Mouse (Mus musculus) gastrocnemius, postnatal 4 days (tissue): ENCODE measurements around the gene Arhgap24. TPM values are rescaled to one million over a fixed set of nuclear protein-coding genes. Genes with fewer than 3 reads are reported as not detected.
A peak's percentile ranks its signal among the peaks of the same experiment; 100 is the strongest.

Experiments
- DNase-seq, 2 experiments: peaks; one replicate each; pipeline ENCODE4 v3.0.0; 2021 to 2022; ENCODE audit warnings: low spot score in 2 of 2, mixed read lengths in 2 of 2
- total RNA-seq, 2 experiments: library from RNA; stranded (reverse); gene quantifications; 2 replicates each; pipeline ENCODE4 v1.2.3; 2021

Arhgap24 gene
- total RNA-seq, 2 experiments from 2014 or later, result 32.4 to 37.0 TPM

DNA sequence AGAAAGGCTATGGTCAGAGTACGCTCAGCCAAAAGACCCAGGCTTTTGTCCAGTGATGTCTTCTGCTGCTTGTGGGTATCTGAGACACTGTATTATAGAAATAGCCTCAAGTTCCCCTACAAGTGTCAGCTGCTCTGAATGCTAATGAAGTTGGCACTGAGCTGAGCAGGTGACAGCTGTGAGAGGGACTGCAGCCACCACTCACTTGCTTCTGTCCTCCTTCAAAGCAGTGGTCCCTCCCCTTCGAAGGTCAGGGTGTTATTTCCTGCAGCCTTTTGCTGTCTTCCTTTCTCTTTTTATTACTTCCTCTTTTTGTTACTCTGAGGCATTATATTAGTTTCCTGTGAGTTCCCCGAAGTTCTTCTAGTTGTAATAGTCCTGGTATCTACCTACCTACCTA is 16.0 kb downstream of the Arhgap24 start:
- no peak for DNase-seq

DNA sequence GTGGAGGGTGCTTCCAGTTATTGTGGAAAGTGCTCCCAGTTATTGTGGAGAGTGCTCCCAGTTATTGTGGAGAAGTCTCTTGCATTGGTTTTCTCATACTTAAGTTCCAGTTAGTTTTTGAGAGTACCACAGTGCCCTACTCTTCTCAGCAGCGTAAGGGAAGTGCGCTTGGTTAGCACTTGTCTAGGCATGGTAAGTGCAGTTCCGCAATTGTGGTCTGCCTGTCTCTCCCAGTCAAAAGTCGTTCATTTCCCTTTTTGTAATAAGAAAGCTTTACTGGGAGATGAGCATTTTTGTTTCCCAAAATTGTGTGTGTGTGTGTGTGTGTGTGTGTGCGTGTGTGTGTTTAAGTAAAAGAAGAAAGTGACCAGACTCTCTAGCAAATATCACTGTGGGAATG is 17.6 kb downstream of the Arhgap24 start:
- DNase-seq, result no peak

DNA sequence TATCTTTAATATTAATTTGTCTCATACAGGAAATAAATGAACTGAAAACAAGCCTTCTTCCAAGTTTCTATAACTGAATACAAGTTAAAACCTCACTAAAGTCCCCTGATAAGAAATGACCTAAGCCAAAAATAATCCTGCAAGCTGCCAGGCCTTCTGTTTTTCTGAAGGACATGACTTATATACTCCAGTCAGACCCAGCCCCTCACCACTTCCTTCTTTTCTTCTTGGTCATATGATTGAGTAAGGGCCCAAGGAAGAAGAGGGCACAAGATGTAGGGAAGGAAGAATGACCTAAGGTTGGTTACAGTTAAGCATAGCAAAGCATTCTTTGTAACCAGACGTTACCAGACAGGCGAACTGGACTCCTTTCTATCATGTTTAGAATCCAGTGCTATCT is 21.1 kb downstream of the Arhgap24 start:
- DNase-seq, result no peak

DNA sequence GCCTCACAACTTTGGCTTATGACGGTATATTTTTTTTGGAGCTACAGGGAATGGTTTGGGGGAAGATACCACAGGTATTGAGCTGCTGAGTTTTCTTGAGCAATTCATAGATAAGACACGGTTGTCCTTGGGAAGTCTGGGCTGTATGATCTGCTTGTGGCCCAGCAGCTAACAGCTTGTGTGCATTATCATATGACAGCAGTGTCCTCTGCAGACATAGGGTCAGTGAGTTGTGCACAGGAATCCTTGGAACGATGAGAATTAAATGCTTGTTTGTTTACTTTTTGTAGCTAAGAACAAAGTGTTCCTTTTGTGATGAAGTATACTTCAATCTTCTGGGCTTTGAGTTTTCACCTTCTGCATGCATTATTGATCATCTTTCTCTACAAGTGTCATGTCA is 21.9 kb downstream of the Arhgap24 start:
- no peak for DNase-seq

DNA sequence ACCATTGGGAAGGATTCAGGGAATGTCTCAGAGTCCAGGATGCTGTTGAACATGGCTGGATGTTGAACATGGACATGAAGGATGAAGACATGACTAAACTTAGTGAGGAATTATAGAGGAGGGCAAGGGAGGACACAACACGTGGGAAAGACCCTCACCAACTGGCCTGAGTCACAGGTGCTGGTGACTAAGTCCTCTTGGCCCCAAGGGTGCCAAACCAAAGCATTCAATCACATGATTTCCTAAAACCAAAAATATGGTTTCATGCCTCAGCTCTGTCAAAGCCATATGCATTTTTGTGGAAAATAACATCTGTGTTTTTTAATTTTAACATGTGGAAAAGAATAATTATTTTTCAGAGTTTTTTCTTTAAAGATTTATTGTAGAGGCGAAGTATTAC is 22.7 kb downstream of the Arhgap24 start:
- no peak for DNase-seq

DNA sequence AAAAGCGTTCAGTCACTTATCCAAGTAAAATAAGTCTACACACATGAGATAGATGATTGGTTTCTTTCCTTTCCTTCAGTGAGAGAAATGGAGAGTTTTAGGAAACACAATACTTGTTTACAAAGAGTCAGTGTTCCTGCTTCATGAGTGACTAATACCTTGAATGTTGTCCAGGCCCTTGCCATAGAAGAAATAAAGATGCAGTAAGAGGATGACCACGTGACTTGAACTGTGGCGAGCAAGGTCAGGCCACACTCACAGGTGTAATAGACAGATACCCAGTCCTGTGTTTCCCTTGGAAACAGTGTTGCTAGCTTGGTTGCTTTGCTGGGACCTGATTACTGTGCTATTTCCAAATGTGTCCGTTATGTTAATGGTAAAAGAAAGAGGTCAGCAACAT is 23.4 kb downstream of the Arhgap24 start:
- DNase-seq, result no peak

DNA sequence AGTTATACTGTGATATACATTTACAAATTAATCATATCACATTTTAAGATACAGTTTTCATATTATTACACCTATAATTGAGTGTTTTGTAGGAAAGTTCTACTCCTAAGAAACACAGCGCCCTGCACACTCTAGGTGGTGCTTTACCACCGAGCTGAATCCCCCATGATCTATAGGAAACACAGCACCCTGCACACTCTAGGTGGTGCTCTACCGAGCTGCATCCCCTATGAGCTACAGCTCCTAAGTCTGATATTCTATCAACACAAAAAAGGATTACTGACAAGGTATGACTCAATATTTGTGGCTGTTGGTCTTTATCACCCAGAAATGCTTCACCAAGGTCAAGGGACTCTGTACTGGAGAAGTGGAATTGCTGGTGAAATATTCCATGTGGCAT is 27.0 kb downstream of the Arhgap24 start:
- DNase-seq, result no peak

DNA sequence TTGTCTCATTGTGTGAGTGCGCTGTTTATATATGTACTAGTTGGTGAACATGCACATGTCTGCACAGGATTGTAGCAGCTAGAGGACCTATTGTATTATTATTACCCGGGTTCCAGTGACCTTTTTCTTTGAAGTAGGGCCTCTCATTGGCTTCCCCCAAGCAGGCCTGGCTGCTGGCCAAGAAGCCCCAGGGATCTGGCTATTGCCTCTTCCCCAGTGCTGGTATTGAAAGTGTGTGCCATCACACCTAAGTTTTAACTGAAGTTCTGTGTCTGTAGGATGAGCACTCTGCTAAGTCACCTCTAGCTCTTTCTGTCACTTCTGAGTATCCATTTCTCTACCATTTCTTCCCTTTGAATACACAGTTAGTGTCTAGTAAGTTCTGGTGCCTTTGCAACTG is 28.2 kb downstream of the Arhgap24 start:
- no peak for DNase-seq

DNA sequence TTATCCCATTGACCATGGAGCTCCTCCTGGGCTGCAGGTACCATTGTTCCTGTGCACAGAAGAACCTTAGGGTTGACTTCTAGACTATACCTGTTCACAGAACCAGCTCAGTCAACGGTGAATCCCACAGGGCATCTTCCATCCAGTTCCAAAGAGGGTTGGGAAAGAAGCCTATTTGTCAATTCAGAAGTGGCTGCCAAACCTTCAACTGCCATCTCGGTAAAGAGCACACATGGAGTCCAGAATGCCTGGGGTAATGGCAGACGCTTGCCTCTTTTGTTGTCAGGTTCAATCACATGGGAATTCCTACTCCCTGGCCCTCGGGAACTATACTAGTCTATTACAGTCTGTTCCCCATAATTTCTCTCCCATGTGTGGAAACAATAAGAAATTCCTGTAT is 30.5 kb downstream of the Arhgap24 start:
- DNase-seq, result no peak

DNA sequence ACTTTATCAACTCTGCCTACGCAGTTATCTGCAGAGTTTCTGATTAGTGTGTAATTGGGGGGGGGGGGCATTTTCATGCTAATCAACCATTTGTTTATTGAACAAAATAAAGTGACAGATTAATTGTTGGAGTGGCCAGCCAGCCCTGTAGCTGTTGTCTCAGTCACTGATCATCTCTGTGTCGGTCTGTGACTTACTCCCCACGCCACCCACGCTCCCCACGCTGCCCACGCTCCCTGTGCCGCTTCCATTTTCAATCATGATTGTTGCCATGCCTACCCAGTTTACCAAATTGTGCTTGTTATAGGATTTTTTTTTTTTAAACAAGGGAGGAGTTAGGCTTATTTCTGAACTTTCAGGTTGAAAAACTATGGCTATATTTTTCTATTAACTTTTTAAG is 34.3 kb downstream of the Arhgap24 start:
- DNase-seq, result no peak

DNA sequence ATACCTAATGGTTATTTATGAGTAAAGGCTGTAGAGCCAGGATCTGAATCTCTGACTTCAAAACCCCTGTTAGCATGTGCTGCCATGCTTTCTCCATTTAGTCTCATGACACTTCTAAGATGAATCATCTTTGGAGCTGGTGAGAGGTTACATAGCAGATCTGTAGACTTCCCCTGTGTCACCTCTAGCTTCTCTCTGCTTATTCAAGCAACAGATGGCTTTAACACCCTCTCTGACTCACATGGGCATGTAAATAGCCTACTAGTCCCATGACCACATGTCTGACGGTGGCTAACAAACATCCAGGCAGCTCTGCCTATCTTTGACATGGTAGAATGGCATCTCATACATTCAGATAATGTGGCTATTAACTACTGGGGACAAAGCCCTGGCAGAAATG is 39.3 kb downstream of the Arhgap24 start:
- no peak for DNase-seq

DNA sequence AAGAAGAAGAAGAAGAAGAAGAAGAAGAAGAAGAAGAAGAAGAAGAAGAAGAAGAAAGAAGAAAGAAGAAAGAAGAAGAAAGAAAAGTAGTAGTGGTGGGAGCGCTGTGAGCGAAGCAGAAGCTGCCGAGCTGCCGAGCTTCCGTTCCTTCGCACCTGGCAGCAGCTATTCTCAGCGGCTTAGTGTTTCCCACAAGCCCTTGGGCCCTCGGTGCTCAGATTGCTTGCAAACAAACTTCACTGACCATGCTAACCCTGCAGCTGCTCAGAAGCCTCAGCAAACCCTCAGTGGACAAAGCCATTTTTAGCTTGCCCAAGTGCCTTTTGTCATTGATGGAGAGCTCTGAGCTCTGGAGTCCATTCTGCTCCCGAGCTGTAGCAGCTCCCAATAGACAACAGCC is 54.1 kb downstream of the Arhgap24 start:
- peak in 1 of 2 experiments; percentile 20 for DNase-seq

DNA sequence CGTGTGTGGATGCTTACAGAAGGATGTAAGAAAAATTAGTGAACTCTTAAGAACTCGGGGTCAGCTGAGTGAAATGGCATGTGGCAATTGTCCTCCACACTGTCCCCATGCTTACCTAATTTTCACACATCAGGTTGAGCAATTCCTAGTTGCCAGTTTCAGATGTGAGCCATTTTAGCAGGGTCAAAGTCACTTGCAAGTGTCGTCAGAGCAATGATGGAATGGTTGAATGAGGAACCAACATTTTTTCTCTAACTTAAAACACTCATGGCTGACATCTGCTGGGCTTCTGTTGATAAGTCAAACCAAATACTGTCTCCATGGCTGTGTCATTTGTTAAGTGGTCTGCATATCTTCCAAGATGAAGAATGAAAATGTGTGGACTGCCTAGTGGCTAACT is 56.6 kb downstream of the Arhgap24 start:
- DNase-seq, result no peak

DNA sequence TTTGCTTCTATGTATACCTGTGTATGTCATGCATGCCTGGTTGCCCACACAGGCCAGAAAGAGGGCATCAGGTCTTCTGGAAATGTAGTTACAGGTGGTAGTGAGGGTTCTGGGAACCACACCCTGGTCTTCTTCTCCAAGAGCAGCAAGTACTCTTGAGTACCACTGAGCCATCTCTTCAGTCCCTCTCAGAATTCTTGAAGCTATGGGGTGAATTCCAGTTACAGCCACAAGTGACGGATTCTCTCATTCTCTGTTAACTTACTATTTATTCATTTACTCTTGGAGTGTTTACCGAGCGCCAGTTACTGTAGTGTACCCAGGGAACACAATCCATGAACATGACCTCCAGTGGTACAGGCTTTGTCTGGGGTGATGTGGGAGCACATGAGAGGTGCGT is 65.1 kb downstream of the Arhgap24 start:
- no peak for DNase-seq

DNA sequence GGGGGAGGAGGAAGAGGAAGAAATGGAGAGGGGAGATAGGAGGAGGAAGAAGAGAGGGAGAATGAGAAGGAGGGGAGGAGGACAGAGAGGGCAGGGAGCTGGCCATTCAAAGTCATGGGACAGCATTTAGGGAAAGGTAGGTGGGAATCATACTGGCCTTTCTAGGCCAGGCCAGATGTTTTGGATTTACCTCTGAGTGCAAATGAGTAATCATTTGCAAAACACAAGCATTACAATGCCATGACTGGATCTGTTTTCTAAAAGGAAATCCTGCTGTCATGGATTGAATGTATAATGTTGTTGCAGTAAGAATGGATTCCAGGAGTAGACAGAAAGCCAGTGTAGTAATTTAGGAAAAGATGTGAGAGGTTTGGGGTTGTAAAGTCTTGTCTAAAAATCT is 66.6 kb downstream of the Arhgap24 start:
- no peak for DNase-seq

DNA sequence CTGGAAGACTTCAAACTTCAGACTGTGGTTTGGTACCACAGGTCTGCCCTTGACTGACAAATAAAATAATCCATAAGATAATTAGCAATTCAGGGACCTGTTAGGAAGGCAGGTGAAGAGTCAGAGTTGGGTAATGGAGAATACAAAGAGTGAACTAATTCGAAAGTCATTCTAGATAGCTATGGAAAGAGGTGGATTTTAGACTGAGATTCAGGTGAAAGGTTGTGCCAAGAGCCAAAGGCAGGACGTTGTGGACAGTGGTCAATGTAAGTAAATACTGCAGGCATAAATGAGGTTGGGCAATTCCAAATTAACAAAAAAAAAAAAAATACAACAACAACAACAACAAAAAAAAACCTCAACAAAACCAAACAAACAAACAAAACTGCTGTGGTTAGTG is 67.2 kb downstream of the Arhgap24 start:
- no peak for DNase-seq

DNA sequence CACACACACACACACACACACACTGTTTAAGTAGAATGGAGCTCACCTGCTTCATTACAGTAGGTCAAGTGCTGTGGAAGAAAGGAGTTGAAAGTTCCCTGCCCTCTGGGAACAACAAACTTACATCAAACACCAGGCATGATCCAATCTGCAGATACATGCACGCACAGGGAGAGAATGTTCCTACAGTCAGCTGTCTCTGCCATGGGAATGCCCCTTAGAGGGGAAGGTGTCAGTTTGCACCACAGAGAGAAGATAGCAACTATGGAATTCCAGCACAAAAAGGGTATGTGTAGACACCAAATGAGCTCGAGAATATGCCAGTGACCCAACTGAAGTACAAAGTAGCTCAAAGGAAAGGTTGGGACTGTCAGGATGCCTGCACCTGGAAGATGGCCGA is 69.0 kb downstream of the Arhgap24 start:
- no peak for DNase-seq

DNA sequence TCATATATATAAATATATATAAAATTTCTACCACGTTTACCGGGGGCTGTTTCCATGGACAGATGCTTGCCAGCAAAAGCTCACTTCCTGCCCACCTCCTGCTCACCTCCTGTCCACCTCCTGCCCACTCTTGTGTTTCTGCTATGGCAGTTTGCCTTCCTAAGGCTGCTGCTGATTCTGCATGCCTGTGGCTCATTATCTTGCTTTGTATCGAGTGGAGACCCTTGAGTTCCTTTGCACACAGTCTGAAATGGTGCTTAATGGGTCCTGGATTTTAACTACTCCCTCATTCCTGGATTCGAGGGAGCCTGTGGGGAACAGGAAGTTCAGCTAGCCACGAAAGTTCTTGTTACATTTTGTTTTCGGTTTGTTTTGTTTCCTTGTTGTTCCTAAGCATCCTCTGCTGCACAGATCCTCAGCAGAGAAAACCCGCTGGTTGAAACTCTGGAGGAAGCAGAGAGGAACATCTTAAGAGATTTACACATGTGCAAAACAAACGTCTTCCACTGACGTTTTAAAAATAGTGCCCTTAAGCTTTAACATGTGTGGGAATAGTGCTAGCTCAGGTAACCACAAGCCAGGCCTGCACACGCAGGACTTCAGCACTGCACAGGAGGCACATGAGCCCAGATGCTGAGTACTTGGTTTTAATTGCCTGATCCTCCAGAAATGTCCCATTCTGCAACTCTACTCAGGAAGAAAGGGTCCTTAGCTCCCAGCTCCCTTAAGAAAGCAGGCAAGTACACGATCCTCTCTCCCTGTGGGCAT is 69.9 kb downstream of the Arhgap24 start:
- no peak for DNase-seq

DNA sequence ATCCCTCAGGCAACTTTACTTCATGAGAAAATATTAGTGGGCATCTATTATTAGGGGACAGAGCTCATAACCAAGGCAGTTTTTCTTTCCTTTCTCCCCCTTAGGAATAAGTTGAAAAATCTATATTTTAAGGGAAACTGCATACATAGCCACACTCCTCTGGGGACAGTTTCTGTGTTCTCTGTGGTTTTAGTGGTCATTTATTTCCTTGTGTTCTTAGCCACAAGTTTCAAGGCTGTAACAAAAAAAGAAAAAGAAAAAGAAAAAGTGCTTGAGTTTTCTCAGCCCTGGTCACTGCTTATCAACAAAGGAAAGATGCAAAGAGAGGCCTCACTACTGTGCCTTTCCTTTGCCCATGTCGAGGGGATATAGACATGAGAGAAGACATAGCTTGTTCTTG is 71.3 kb downstream of the Arhgap24 start:
- no peak for DNase-seq

DNA sequence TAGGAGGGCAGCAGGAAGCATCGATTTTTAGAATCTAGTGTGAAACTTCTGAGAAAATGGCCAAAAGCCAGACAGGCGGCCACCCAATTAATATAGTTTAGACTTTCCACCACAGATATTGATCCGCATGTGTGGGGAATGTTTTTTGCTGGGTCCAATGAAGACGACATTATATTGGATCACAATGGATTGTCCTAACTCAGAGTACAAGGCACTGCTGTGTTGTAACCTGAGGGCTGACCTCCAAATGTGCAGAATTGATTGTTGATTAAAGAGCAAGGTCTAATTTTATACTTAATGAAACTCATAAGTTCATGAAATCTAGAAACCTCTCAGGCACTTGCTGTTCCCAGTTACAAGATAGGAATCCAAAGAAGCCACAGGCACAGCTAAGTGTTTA is 74.8 kb downstream of the Arhgap24 start:
- DNase-seq, result no peak

DNA sequence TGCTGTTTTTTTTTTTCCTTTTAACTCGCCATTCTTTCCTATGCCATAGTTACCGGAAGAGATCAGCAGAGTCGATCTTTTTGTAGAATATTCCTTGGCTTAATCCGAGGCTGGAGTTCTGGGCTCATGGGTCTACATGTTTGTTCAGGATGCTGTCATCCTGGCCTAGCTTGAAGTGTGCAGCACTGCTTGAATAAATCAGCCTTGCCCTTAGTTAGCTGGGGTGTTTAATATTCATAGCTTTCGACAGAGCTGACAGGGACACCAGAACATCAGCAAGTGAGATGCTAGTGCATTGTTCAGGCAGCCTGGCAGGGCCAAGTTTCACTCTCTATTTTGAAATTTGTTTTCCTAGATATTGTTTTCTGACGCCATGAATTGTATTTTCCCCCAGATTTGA is 79.1 kb downstream of the Arhgap24 start:
- no peak for DNase-seq

DNA sequence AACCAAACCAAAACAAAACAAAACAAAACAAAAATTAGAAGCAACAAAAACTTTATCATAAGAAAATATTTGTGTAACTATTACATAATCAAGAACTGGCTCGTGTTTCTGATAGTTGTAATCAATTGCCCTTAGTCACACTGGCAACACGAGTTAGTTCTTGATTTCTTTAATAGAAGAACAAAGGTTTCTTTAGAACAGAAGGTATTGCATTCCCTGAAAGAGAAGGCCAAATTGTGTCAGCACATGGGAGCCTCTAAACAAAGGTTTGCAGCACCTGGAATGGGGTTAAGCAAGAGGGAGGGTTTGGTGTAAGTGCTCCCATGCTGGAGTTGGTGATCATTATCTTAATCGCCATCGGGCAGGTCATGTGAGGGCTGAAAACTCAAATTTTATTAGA is 82.8 kb downstream of the Arhgap24 start:
- DNase-seq, result no peak

DNA sequence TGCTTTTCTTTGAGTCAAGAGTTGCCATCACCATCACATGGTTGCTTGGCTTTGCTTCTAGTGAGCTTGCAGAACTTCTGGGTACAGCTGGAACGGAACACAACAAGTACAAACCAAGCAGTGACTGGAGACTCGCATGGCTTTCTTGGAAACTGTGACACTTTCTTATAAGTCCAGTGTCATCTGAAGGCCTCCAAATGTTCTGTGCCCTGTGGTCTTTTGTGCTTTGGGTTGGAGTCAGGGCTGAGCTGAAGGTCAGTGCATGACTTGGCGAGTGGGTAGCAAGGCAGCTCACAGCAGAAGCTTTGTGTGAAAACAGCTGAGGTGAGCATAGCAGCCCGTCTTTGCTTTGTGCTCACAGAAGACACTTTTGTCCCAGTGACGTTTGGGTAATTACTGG is 87.6 kb downstream of the Arhgap24 start:
- DNase-seq, result no peak

DNA sequence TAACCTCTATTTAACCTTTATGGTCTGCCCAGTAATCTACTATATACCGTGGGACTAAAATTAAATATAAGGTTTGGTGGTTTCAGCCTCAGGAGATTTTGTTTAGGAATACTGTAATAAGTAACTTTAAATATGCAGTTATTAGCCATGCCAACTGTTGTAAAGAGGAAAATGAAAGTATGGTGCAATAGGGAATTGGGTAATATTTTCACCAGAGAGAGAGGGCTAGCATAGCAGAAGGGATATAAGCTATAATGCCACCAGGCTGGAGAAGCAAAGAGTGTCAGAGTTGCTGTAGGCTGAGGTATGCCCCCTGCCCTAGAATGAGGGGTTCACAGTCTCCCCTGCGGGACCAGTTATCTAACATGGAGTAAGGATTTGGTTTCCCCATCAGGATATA is 90.3 kb downstream of the Arhgap24 start:
- DNase-seq, result no peak
